ENCODE assay signal across 8 mouse cellular contexts in genomic region chr8:84187065-84187755, GRCm38 (mm10). TPM values are rescaled to one million over a fixed set of nuclear protein-coding genes. Genes with fewer than 3 reads are reported as not detected.
DNase-seq lines count a peak whose midpoint lies in the region; ATAC-seq and TF ChIP-seq lines count a peak whose summit lies in the region.

No protein-coding gene starts in this region.

- H3K27me3 ChIP-seq in G1E (ENCODE audit: insufficient read depth, low read length): peaks cover 23% of the 10 kb centered on the region
- peaks cover 8% of the 10 kb centered on the region; the same call in 1 of the 2 replicates for H3K27me3 ChIP-seq in heart, embryonic 10.5 days (ENCODE audit: insufficient read depth, poor library complexity, severe bottlenecking)
- H3K27me3 ChIP-seq in kidney, embryonic 14.5 days (ENCODE audit: control insufficient read depth, insufficient read depth, low read length): no peaks in the 10 kb centered on the region; the same call in 1 of the 2 replicates

- no peak overlapping the region; the same call in 1 of the 2 replicates for H3K4me3 ChIP-seq in G1E (ENCODE audit: low read depth, low read length)
- H3K4me3 ChIP-seq in heart, embryonic 10.5 days: peak overlapping the region; percentile 60
- H3K4me3 ChIP-seq in kidney, embryonic 14.5 days (ENCODE audit: low read length): peak overlapping the region; percentile 32

- WGBS in heart, embryonic 10.5 days: 2% methylated on average over 21 of the region's 21 CpGs
- WGBS in kidney, embryonic 14.5 days: 3% methylated on average over 21 of the region's 21 CpGs

- H3K27ac ChIP-seq in heart, embryonic 10.5 days: peak overlapping the region; percentile 81
- no peak overlapping the region for H3K27ac ChIP-seq in kidney, embryonic 14.5 days (ENCODE audit: low read depth, low read length)

- TF ChIP-seq CTCF in G1E (IDR thresholded peaks at IDR 0.05; ENCODE audit: low read depth, low read length): peak; percentile 47

- no peaks in the 10 kb centered on the region for H3K36me3 ChIP-seq in G1E (replicated peaks)
- H3K36me3 ChIP-seq in heart, embryonic 10.5 days: no peaks in the 10 kb centered on the region
- H3K36me3 ChIP-seq in kidney, embryonic 14.5 days (ENCODE audit: control insufficient read depth, insufficient read depth, low read length): no peaks in the 10 kb centered on the region

- peaks cover 29% of the 10 kb centered on the region for H3K4me1 ChIP-seq in G1E (ENCODE audit: insufficient read depth, low read depth, low read length)
- peaks cover 40% of the 10 kb centered on the region for H3K4me1 ChIP-seq in heart, embryonic 10.5 days
- H3K4me1 ChIP-seq in kidney, embryonic 14.5 days (ENCODE audit: control insufficient read depth, insufficient read depth, low read length): peaks cover 19% of the 10 kb centered on the region; the same call in 1 of the 2 replicates

- ATAC-seq in G1E (ENCODE audit: extremely low read depth, insufficient number of reproducible peaks, low FRiP score, poor library complexity, severe bottlenecking): no peak
- no peak for ATAC-seq in kidney, embryonic 14.5 days (ENCODE audit: low FRiP score, low TSS enrichment)

- H3K9me3 ChIP-seq in G1E (replicated peaks): no peaks in the 10 kb centered on the region
- no peaks in the 10 kb centered on the region for H3K9me3 ChIP-seq in heart, embryonic 10.5 days
- H3K9me3 ChIP-seq in kidney, embryonic 14.5 days (ENCODE audit: control insufficient read depth, low read length): no peaks in the 10 kb centered on the region

- DNase-seq in A20 (ENCODE audit: low read depth, low spot score) (peak; percentile 91), G1E (ENCODE audit: low spot score) (peak; percentile 40)
- peak; percentile 66 to 71 for DNase-seq in cerebellum, postnatal 36 days
- peak; percentile 93 for DNase-seq in heart, embryonic 10.5 days (ENCODE audit: low spot score)
- DNase-seq in lung, postnatal 14 days: peak; percentile 74
- peak; percentile 71 for DNase-seq in retina, postnatal 1 day
- DNase-seq in gastrocnemius, postnatal 14 days: no peak

- H3K9ac ChIP-seq in kidney, embryonic 14.5 days (ENCODE audit: low read depth, low read length): peak overlapping the region; percentile 19

- peak overlapping the region; percentile 52 for H3K4me2 ChIP-seq in kidney, embryonic 14.5 days (replicated peaks; ENCODE audit: low read depth, low read length)

- intact Hi-C loops in gastrocnemius, postnatal 14 days (cut with DNase I; ENCODE audit: low total_unique reads): loop anchor here (2.0 to 10.0 kb wide), 3 partner anchors 24 to 168 kb away; no protein-coding TSS in a partner anchor

RNA-seq across cellular contexts. Expression of gene Nanos3, which starts 2.2 kb away (rescaled TPM):
- total RNA-seq in G1E (2014; fragmentation: Nextera tagmentation) (not detected in 2 replicates), G1E (2017) (not detected in 2 replicates)
- 0.19 TPM in 1 of 2 replicates, not detected in the other for polyA plus RNA-seq in G1E (2012)
- polyA plus RNA-seq in heart, embryonic 10.5 days (2016; fragmentation: Nextera tagmentation; extraction: Ambion mirVana): 1.2 and 2.3 TPM in 2 replicates
- polyA plus RNA-seq in kidney, embryonic 14.5 days (2014; fragmentation: Nextera tagmentation; extraction: Ambion mirVana): 4.3 and 5.5 TPM in 2 replicates
- under 1 TPM in 1 of 2 experiments, not detected in 1; 0.43 TPM for total RNA-seq in gastrocnemius, postnatal 14 days (2021)

RNA-seq across cellular contexts. Expression of gene 4930432K21Rik, which starts 39.4 kb away (rescaled TPM):
- total RNA-seq in G1E (2014; fragmentation: Nextera tagmentation) (0.34 TPM in 1 of 2 replicates, not detected in the other), G1E (2017) (0.55 and 0.58 TPM in 2 replicates)
- polyA plus RNA-seq in G1E (2012): 0.08 and 0.11 TPM in 2 replicates
- polyA plus RNA-seq in heart, embryonic 10.5 days (2016; fragmentation: Nextera tagmentation; extraction: Ambion mirVana): 0.79 and 1.5 TPM in 2 replicates
- polyA plus RNA-seq in kidney, embryonic 14.5 days (2014; fragmentation: Nextera tagmentation; extraction: Ambion mirVana): 0.87 and 1.2 TPM in 2 replicates
- under 1 TPM; 0.27 to 0.62 TPM for total RNA-seq in gastrocnemius, postnatal 14 days (2021)

RNA-seq across cellular contexts. Expression of gene Cc2d1a, which starts 39.5 kb away (rescaled TPM):
- total RNA-seq in G1E (2014; fragmentation: Nextera tagmentation) (7.9 and 9.6 TPM in 2 replicates), G1E (2017) (4.8 and 5.1 TPM in 2 replicates)
- 21.3 and 25.5 TPM in 2 replicates for polyA plus RNA-seq in G1E (2012)
- 19.5 and 19.7 TPM in 2 replicates for polyA plus RNA-seq in heart, embryonic 10.5 days (2016; fragmentation: Nextera tagmentation; extraction: Ambion mirVana)
- 11.7 and 17.7 TPM in 2 replicates for polyA plus RNA-seq in kidney, embryonic 14.5 days (2014; fragmentation: Nextera tagmentation; extraction: Ambion mirVana)
- 10 to 100 TPM; 12.1 to 12.6 TPM for total RNA-seq in gastrocnemius, postnatal 14 days (2021)

RNA-seq across cellular contexts. Expression of gene Zswim4, which starts 49.6 kb away (rescaled TPM):
- 8.5 and 9.7 TPM in 2 replicates for total RNA-seq in G1E (2014; fragmentation: Nextera tagmentation)
- total RNA-seq in G1E (2017): 5.7 and 7.3 TPM in 2 replicates
- 14.6 and 19.0 TPM in 2 replicates for polyA plus RNA-seq in G1E (2012)
- 14.4 and 17.5 TPM in 2 replicates for polyA plus RNA-seq in heart, embryonic 10.5 days (2016; fragmentation: Nextera tagmentation; extraction: Ambion mirVana)
- 10.2 and 15.7 TPM in 2 replicates for polyA plus RNA-seq in kidney, embryonic 14.5 days (2014; fragmentation: Nextera tagmentation; extraction: Ambion mirVana)
- total RNA-seq in gastrocnemius, postnatal 14 days (2021): 1 to 10 TPM; 5.8 to 6.8 TPM
